Mouse (Mus musculus): ENCODE results near the gene Tarbp1.
A peak's percentile ranks its signal among the peaks of the same experiment; 100 is the strongest.
"Not testable (repeated sequence)": the region's sequence is repeated elsewhere in the genome, so short reads cannot be mapped to it uniquely, and the experiment has no call there.

Gene Tarbp1

DNA sequence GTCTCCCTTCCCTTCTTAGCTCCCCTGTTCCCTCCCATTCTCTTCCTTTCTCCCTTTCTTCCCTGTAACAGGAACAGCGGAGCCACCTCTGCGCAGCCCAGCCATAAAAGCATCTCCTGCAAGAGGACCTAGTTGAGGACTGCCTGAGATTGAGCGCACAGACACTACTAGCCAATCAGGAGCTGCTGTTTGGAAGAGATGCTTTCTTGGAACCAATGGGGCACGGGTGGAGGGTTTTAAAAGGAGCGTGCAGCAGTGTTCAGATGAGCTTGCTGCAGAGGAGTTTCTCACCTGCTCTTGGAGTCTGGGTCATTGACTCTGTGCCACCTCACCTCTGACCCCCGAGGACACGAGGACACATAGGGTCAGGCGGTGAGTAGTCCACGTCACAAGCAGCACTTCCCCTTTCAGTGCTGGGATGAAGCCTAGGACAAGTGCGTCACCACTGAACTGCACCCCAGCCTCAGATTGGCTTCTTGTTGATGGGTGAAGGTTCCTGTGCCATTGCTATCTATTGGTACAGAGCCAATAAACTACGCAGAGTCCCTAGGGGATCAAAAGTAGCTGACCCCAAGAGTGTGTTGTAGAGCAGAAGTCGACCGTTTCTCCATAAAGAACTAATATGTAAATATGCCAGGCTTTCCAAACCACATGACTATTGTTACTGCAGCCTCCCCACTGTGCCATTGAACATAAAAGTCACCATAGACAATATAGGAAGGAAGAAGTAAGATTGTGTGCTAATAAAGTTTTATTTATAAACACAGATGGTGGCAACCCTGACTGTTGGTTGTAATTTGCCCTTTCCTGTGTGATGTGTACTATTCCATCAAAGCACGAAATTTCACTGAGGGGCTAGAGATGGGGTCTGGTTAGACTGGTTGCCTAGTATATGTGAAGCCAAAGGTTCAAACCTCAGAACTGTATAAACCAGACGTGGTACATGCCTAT is 19.6 kb upstream of the Tarbp1 start:
- no peak for DNase-seq (ENCODE audit: extremely low spot score, low read depth, low spot score)

DNA sequence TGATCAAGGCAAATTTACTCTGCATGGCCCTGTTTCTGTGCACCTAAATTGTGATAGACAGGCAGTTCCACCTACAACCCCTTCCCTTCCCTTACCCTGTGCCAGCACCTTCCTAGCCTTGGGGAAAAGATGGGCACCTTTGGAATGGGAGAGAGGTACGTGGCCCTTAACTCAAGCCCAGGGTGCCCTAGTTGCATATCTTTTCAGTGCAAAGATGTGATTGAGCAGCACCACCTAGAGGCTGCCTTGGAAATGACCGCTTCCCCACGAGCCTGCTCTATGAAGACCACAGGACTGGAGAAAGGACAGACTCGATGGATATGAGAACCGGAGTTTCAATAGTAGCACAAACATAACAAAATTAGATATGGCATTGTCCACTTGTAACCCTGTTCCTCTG is 8.1 kb upstream of the Tarbp1 start:
- peak; percentile 33 for DNase-seq (ENCODE audit: extremely low spot score, low read depth, low spot score)

DNA sequence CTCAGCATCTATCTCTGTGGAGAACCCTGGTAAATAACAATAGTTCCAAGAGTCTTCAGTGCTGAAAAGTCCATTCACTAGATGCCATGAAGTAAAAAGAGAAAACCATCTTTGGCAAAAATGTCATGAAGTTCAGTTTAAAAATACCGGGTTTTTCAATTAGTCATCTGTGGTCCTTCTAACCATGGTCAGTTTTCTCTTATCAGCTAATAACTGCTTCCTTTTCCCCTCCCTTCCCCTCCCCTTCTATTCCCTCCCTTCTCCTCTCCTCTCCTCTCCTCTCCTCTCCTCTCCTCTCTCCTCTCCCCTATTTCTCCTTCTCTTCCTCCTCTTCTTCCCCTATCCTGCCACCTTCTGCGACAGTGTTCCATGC is 7.5 kb upstream of the Tarbp1 start:
- no peak for DNase-seq (ENCODE audit: extremely low spot score, low read depth, low spot score)

DNA sequence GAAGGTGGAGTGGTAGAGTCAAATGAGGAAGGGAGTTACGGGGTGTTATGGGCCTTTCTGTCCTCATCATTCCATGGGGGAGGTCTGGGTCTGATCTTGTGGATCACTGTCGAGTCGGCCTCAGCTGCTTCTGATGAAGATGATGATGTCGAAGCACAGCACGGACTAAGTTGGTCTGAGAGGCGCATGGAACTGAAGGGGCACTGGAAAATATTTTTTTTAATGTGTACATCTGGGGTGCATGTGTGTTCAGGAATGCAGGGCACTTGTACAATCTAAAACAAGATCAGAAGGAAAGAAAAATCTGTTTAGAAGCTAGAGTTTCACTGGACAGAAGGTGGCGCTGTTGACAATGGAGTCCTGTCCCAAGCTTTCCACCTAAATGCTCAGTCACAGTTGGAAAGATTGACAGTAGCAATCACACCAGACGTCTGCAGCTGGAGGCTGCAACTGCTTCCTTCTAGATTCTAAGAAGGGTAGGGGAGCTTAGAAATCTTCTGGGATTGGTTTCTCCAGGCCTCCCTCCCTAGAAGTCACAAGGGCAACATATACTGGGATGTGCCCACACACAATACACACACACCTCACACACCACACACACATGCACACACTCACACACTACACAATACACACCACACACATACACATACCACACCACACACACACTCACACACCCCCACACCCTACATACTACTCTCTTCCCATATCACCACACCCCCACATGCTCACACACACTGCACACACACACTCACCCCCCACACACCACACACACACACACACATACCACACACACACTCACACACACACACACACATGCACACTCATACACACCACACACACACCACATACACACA is 6.9 kb upstream of the Tarbp1 start:
- peak; percentile 79 for DNase-seq (ENCODE audit: extremely low spot score, low read depth, low spot score)

DNA sequence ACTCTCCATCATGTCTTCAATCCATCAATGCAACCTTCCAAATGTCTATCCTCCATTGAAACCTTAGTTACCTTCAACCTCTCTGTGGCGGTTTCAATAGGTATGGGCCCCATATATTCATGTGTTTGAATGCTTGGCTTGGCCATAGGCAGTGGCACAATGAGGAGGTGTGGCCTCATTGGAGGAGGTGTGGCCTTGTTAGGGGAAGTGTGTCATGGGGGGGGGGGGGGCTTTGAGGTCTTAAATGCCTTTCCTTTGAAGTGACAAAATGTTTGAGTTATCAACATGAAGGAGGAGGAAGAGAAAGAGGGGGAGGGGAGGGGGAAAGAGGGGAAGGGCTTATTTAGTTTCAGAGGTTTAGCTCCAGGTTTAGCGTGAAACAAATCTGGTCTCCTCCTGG is 5.5 kb upstream of the Tarbp1 start:
- no peak for DNase-seq (ENCODE audit: extremely low spot score, low read depth, low spot score)

DNA sequence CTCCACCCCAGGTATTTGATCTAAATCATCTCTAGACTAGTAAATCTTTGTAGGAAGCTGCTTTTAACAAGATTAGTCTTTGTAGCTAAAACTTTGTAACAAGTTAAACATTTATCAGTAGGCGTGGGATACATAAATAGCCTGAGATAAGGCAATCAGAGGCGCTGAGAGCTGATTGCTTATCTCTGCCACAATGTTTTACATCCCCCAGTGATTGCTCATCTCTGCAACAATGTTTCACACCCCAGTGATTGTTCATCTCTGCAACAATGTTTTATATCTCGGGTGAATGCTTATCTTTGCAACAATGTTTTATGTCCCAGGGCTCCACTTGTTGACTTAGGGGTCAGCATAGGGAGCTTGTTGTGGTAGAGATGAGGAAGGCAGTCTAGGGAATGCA is 3.8 kb upstream of the Tarbp1 start:
- no peak for DNase-seq (ENCODE audit: extremely low spot score, low read depth, low spot score)

DNA sequence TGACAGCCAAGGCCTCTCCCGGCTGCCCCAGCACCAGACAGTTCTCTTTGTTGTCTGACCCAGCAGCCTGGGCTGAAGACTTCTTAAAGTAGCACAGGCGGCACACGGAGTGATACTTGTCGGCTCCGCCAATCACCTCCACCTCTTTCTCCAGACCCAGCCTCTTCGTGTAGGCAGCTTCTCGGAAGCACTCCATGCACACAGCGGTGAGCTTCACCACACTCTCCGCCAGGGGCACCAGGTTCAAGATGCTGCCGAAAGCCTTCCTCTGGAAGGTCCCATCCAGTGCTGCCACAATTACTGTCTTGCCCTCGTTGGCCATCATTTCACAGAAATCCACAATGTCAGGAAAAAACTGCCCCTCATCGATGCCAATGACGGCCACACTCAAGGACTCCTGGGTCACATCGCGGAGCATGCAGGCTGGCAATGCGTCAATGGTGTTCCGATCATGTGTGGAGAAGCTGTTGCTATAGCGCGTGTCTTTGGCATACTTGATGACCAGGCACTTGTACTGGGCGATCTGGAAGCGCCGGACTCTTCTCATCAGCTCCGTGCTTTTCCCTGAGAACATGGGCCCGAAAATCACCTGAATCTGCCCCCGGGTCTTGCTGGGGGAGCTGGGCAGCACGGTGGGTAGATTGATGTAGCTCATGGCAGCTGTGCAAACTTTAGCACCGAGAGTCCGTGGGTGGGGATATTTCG is 1.4 kb upstream of the Tarbp1 start:
- not testable (repeated sequence) for DNase-seq (ENCODE audit: extremely low spot score, low read depth, low spot score)

DNA sequence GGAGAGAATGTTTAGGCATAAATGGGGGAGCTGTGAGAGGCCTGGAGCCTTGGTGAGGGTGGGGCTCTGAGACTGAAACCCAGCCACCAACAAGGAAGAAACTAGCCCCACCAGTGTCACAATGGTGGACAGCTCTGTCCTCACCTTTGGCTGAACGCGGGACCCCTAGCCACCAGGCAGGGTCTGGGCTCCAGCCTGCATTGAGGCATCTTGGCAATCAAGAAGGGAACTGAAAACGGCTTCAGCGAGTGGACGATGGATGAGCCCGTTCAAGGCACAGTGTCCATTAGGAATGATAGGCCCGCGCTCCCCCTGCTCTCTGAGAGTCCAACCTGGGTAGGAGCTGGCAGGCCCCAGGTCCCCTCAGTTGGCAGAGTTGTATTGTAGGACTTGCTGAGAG is 873 bp upstream of the Tarbp1 start:
- not testable (repeated sequence) for DNase-seq (ENCODE audit: extremely low spot score, low read depth, low spot score)

DNA sequence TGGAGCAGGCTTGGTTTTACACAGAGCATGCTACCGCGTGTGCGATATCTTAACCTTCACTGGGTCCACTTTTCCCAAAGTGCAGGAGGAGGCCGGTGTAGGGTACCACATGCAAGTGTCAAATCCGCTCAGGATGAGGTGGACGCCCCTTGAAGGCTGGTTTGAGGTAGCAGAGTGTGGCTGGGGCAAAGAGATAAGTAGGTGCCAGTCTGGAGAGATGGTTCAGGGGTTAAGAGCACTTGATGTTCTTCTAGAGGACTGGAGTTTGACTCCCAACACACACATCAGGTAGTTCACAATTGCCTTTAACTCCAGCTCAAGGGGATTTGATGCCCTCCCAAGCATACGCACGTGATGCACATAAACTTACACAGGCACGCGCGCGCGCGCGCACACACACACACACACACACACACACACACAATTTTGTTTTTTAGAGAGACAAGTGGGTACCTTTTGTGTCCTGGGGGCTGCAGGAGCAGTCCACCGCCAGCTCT is 1.0 kb downstream of the Tarbp1 start:
- DNase-seq (ENCODE audit: extremely low spot score, low read depth, low spot score), result no peak

DNA sequence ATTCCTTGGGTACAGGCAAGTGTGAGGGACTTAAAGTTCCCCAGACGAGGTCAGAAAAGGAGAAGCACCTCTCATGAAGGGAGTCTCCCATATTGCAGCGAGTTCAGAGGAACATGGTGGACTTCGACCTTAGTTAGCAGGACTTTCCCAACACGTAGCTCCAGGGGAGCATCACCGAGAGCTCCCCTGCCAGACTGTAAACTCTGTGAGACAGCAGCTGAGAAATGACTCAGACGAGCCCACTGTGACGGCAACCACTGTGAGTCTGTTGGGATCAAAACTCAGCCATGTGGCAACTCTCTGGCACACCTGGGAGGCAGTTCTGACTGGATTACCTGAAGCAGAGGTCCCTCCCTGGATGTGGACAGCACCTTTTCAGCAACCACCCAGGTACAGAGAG is 10.8 kb downstream of the Tarbp1 start:
- no peak for DNase-seq (ENCODE audit: extremely low spot score, low read depth, low spot score)

DNA sequence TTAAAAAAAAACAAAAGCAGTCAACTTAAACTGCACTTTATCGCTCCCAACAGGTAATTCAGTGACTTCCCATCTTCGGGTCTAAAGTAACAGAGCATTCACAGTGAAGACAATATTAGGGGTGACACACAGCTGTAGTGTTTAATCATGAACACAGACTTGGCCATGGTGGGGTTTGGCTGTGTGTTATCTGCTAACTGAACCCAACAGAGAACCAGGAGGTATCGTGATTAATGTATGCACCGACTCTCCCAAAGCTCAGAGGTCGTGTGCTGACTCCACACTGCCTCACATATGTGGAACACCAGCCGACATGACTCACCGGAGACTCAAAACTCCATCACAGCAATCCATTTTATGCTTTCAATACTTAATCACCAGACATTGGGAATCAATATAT is 13.1 kb downstream of the Tarbp1 start:
- no peak for DNase-seq (ENCODE audit: extremely low spot score, low read depth, low spot score)

DNA sequence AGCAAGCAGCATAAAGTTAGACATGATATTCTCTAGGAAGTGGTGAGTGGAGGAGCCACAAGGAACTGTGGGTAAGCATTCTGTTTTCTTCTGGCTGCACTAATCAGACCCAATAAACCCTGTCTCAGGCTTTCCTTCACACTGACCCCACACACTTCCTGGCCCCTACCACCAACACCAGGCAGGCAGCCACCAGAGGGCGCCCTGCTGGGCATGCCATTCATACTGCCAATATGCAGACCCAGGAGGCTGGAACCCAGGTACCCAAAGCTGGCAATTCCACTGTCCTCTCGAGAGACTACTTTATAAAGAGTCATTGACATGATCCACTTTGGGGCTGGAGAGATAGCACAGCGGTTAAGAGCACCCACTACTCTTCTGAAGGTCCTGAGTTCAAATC is 14.6 kb downstream of the Tarbp1 start:
- DNase-seq (ENCODE audit: extremely low spot score, low read depth, low spot score), result no peak

DNA sequence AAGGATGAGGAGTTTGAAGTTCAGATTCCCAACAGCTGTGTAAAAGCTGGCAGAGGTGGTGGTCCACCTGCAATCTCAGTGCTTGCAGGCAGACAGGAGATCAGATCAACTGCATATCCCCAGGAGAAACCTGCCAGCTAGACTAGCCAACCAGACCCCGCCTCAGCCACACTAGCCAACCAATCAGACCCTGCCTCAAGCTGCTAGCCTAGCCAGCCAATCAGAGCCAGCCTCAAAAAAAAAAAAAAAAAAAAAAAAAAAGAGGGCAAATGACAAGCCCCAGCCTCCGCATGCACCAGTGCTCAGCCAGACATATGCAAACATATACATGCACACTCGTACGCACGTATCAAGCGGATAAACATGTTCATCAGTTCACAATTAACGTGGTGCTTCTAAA is 19.5 kb downstream of the Tarbp1 start:
- no peak for DNase-seq (ENCODE audit: extremely low spot score, low read depth, low spot score)

DNA sequence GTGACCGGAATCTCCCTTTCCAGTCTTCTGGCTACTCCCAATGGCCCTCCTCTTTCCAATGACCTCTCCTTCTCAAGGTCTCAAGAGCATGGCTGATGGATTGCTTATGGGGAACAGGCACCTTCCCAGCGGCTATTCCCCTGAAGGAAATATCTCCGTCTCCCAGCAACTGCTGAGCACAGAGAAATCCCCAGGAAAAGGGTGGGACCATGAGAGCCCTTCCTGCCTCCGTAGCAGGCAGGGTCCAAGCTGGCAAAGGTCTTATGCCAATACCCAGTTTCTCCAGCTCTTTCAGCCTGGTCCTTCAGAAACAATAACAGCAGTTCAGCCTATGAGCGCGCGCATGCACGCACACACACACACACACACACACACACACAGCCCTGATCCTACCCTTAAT is 23.7 kb downstream of the Tarbp1 start:
- DNase-seq (ENCODE audit: extremely low spot score, low read depth, low spot score), result no peak

DNA sequence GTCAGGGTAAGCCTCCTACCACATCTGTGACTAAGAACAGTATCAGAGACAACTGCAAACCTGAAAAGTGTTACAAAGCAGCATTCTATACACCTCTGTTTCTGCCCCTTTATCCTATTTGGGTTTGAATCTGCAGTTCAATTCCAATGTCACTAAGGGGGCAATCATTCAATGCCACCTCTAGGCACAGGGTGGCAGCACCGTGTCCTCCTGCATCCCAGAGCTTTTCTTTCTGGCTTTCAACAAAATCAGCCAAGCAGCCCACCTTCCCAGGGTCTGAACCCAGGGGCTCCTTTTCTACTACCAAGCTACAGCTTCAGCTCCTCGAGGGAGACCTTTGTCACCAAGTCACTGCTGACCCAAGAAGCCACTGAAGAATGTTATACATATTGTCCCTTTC is 35.9 kb downstream of the Tarbp1 start:
- no peak for DNase-seq (ENCODE audit: extremely low spot score, low read depth, low spot score)

DNA sequence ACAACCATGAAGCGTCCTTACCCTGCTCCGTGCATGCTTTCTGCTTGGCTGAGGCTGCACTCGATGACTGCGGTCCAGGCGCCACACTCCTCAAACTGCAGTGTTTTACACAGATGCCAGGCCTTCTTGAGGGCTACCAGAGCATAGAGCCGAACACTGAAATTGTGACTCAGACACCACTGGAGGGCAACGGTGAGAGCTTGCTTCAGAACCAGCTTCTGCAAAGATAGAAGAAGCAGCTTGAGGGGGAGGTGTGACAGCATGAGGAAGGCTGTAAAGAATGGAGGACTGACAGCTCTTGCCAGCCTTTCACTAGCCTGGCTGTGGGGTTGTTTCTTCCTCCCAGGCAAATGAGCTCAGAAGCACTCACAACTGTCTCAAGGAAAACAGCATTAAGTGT is 41.0 kb downstream of the Tarbp1 start:
- no peak for DNase-seq (ENCODE audit: extremely low spot score, low read depth, low spot score)

DNA sequence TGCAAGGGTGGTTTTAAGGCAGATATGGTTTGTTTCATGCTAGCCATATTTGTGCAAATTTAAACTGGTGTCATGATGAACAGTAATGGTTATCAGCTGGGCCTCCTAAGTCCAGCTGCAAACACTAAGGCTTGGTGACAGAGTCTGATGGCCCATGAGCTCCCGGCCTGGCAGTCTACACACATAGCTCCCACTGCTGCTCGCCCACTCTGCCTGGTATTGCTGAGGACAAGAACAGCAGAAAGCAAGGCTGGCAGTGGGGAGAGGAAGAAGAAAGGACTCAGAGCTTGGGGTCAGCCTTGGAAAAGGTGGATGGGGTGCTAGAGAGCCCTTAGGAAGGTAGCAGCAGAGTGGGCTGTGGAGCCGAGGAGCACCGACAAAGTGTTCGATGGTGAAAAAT is 45.2 kb downstream of the Tarbp1 start:
- DNase-seq (ENCODE audit: extremely low spot score, low read depth, low spot score), result no peak

DNA sequence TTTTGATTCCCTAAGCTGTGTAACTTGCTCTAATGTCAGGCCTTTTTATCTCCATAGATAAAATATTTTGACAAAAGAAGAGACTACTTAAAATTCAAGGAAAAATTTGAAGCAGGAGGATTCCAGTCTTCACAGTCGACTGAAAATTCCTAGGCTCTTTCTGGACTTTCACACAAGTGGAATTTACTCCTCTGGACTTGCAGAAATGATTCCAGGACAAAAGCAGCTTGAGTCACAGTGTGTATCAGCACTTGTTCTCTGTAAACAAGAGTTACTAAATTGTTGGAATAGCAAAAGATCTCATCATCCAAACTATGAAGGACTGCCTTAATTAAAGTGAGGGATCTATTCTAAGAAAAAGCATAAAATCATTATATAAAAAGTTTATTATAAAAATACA is 49.9 kb downstream of the Tarbp1 start:
- no peak for DNase-seq (ENCODE audit: extremely low spot score, low read depth, low spot score)

DNA sequence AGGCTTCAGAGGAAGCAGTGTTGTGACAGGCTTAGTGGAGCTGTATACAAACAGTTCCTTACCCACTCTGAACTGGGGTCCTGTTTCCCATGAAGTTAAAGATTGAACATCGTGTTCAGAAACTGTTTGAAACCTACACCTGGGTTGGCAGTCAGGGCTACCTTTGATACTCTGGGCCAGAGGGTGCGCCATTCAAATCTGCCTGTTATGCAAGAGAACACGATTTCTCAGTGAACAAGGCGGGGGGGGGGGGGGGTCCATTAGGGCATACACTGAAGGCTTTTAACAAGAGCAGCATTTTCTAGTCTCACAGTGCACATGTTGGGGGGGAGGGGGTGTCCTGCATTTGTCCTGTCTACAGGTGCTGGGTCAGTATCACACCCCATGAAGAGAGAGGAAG is 50.7 kb downstream of the Tarbp1 start:
- DNase-seq (ENCODE audit: extremely low spot score, low read depth, low spot score), result no peak

DNA sequence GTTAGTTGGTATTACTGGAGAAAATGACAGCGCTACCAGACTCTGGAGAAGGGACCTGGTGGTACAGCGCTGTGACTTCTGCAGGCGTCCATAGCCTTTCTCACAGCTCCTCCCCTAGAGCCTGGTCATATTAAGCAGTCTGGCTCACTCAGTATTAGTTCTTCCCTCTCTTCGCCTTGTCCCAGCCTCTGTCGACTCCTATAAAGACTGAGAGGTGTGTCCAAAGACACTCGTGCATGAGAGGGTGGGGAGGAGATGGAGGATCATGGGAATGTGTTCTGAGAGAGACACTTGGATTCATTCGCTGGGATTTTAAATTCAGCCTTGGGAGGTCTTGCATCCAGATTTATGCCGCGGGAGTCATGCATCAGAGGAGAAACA is 52.0 kb downstream of the Tarbp1 start:
- DNase-seq (ENCODE audit: extremely low spot score, low read depth, low spot score), result no peak

DNA sequence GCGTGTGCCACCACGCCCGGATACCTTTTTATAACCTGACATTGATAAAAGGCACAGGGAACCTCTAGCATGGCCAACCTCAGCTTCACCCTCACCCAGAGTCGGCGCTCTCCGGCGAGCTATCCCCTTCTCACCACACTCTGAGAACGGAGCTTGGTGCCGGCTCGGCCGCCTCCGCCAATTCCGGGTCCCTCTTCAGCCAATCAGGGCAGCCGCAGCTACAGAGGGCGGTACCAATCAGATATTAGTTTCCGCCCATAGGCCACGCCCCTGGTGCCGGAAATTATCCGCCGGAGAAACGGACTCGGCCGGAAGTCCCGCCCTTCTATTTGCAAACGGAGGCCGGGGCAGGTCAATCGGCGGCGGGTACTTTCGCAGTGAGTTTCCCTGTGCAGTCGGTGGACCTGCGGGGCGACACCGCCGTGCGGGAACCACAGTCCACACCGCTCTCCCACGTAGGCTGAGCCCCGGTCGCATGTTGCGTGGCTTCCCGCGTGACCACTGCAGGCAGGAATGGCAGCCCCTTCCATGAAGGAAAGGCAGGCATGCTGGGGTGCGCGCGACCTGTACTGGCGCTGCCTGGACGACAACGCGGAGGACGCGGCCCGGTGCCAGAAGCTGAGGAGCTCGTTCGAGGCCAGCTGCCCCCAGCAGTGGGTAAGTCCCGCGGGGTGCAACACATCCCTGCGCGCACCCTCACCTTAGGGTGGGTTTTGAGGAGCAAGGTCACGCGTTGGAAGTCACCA is 52.5 kb downstream of the Tarbp1 start, which contains the start of gene Coa6:
Gene Coa6, plus strand, starts transcription at position 342 of the 746 bp plus-strand sequence.
- peak; percentile 68 for DNase-seq (ENCODE audit: extremely low spot score, low read depth, low spot score)

All from hindlimb bud, embryonic 11.5 days (tissue).